Mouse (Mus musculus) adrenal gland, postnatal 4 days (tissue): Measurements from ENCODE around the gene Lin54. TPM values are rescaled to one million over a fixed set of nuclear protein-coding genes. Genes with fewer than 3 reads are reported as not detected.
A peak's percentile ranks its signal among the peaks of the same experiment; 100 is the strongest.
"Not testable (repeated sequence)": the region's sequence is repeated elsewhere in the genome, so short reads cannot be mapped to it uniquely, and the experiment has no call there.

ENCODE experiments used
- DNase-seq, 2 experiments: peaks; one replicate each; pipeline ENCODE4 v3.0.0; 2021 to 2022; ENCODE audit warnings: low spot score in 2 of 2, mixed read lengths in 2 of 2
- total RNA-seq, 2 experiments: library from RNA; stranded (reverse); gene quantifications; 2 replicates each; pipeline ENCODE4 v1.2.3; 2021

The Lin54 gene
- total RNA-seq, 2 experiments from 2014 or later, result 15.7 to 19.2 TPM

DNA sequence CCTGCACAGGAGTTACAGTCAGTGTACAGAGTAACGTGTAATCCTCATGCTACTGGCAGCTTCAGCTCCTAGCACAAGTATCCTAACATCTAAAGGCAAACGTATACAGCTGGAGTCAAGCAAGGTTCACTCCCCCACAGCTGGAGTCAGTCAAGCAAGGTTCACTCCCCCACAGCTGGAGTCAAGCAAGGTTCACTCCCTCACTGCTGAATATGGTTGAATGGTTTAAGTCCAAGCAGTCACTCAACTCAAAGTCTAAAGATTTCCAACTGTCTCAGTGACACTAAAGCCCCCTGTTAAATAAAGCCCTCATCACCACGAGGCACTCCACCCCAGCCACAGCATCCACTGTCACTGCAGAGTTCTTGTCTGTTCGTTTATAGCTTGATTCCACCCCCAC, 8.7 kb downstream of the Lin54 start:
- no peak for DNase-seq

DNA sequence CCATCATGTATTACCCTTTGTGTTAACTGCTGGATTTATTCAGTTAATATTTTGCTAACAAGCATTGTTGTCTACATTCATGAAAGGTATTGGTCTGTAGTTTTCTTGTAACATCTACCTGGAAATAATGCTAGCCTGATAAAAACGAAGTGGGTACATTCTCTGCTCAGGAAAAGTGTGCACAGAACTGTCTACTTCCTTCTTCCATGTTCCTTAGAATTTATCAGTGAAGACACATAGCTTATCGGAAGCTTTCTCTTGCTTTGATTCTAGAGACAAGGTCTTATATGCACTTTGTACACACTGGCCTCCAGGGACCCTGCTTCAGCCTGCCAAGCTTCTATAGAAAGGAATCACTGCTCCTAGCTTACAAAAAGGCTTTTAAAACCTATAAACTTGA, 11.1 kb downstream of the Lin54 start:
- no peak for DNase-seq

DNA sequence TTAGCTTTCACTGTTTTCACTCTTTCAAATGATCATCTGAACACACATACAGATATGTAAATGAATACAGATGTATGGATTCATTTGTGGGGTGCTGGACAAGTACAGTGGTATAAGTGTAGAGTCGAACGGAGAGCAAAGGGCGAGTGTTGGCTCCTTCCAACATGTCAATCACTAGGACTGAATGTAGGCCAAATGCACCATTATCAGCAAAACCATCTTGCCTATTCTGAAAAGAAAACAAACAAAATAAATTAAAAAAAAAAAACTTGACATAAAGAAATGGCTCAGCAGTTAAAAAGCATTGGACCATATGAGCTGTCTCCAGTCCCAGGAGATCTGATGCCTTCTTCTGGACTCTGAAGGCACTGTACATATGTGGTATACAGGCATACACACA, 12.2 kb downstream of the Lin54 start:
- DNase-seq, result no peak

- DNase-seq, result no peak
Observed at GRCm38 (mm10) chr5:100487120-100487519, 13.3 kb downstream of the Lin54 start.

DNA sequence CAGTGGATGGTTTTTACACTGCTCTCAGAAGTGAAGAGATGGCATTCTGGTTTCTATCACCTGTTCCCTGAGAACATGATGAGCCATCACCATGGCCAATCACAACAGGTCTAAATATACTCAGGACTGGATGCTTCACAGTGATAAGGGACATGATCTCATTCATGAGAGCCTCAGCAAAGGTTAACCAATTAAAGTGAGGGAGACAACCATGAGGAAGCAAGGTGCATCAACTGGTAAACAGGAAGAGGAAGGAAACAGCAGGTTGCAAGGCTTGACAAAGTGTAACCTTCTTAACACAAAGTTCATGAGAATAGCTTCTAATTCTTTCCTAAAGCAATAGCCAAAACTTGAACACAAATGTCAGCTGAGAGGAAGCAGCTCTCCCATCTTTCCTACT, 16.9 kb downstream of the Lin54 start:
- no peak for DNase-seq

- no peak for DNase-seq
Observed at GRCm38 (mm10) chr5:100477604-100478003, 22.8 kb downstream of the Lin54 start.

DNA sequence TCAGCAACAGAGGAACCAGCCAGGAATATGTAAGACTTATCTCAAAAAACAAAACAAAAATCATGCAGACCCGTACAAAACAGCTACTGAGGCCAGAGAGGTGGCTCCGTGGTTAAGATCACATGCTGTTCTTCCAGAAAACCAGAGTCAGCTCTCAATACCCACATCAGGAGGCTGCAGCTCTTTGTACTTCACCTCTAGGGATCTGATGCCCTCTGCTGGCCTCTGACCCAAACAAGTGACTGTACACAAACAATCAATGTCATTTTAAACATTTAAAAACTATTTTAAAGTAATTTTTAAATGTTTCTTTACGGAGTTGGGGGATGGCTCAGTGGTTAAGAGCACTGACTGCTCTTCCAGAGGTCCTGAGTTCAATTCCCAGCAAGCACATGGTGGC, 24.1 kb downstream of the Lin54 start:
- no peak for DNase-seq

DNA sequence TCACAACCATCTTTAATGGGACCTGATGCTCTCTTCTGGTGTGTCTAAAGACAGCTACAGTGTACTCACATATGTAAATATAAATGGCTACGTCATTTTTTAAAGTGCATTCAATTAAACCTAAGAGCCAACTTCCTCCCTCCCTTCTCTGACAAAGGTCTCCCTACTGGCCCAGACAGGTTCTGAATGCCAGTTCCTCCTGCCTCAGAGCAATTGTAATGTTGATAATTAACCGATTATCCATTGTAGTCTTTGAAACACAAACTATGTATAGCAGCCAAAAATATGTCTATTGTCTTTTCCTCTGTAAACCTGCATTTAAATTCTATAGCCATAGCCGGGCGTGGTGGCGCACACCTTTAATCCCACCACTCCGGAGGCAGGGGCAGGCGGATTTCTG, 33.1 kb downstream of the Lin54 start:
- DNase-seq, result no peak

- DNase-seq, result no peak
Observed at GRCm38 (mm10) chr5:100466624-100467023, 33.8 kb downstream of the Lin54 start.

DNA sequence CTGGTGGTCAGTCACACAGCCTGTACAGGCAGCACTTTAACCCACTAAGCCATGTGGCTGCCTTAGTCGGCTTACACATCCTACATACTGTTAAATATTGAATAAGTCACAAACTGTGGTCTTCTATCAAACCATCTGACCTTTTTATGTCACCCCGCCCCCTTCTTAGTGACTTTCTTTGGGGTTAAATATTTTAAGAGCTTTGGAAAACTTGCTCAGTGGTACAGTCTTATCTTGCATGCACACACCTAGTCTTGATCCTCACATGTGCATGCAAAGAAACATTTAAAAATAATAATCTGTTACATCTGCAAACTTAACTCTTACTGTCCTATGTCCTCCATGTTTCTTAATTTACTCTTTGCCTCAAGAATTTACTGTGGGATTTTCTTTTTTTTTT, 38.1 kb downstream of the Lin54 start:
- no peak for DNase-seq

GRCm38 (mm10) chr5:100461526-100461925, 38.9 kb downstream of the Lin54 start:
- DNase-seq, result no peak

DNA sequence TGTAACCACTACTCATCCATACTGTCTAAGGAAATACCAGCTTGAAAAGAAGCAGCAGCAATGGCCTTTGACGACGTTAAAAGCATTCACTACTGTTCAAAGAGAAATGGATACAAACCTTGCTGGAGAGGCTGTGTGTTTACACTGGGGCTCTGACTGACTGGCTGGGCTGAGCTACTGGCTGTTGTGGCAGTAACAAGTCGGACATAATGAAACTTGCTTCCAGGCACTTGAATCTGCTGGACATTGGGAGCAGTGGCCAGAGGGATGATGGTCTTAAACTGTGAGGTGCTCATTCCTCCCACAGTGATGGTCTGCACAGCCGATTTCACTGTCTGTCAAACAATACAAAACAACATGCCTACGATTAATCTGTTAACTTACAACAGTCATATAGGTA, 41.0 kb downstream of the Lin54 start:
- DNase-seq, result no peak

GRCm38 (mm10) chr5:100451871-100452270, 48.6 kb downstream of the Lin54 start:
- no peak for DNase-seq

- DNase-seq, result no peak
Observed at GRCm38 (mm10) chr5:100438796-100439195, 61.6 kb downstream of the Lin54 start.

- no peak for DNase-seq
Observed at GRCm38 (mm10) chr5:100437917-100438316, 62.5 kb downstream of the Lin54 start.

DNA sequence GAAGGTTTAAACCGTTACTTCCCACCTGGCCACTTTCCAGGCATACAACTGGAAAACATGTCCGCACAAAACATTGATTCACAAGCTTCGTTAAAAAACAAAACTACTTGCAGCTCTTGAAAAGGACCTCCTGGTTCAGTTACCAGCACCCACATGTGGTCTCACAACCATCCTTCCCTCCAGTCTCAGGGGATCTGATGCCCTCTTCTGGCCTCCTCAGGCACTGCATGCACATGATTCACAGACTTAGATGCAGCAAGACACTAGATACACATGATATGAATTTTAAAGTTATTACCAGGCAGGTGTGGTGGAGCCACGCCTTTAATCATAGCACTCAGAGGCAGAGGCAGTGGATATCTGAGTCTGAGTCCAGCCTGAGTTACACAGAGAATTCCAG, 63.4 kb downstream of the Lin54 start:
- DNase-seq, result no peak

GRCm38 (mm10) chr5:100430966-100431365, 69.5 kb downstream of the Lin54 start:
- DNase-seq, result no peak

- DNase-seq, result no peak
Observed at GRCm38 (mm10) chr5:100430076-100430390, 70.4 kb downstream of the Lin54 start.

- peak; percentile 60 to 81 for DNase-seq
Observed at GRCm38 (mm10) chr5:100429344-100430075, 70.9 kb downstream of the Lin54 start.

- no peak for DNase-seq
Observed at GRCm38 (mm10) chr5:100428734-100429343, 71.6 kb downstream of the Lin54 start.

DNA sequence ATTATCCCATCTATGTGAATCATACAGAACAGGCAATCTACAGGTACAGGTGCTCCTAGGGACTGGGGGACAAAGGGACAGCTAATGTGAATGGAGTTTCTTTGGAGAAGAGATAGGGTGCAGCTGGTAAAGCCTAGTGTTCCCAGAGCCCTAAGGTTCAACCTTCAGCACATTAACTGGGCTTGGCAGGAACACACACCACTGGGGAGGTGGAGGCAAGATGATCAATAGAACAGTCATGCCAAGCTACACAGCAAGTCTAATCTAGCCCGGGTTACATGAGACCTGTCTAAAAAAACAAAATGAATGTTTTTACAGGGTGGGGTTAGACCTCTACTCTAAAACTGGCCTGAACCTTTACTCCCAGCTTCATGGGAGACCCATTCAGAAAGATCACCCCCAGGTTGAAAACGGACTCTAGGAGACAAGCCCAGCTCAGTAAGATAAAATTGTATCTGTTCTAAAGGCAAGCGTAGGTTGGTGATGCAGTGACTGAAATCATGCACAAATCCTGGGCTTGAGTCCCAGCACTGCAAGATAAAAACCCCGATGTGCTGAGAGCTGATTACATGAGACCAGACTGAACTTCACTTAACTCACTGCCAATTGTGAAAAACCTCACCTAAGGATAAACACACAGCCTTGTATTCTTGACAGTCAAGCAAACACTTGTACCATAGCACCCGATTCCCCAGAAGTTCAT, 72.3 kb downstream of the Lin54 start:
- no peak for DNase-seq

DNA sequence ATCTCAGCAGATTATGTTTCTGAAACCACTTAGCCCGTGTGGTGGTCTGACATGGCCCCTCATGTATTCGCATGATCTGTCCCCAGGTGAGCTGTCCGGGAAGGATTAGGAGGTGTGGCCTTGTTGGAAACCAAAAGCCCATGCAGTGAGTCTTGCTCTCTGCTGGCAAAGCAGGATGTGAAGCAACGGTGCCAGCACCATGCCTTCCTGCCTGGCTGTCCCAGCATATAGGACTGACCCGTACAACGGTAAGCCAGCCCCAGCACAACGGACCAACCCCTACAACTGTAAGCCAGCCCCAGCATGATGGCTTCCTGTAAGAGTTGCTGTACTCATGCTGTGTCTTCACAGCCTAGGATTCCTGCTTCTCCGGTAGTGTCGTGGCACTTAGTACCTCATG, 73.2 kb downstream of the Lin54 start:
- DNase-seq, result no peak

GRCm38 (mm10) chr5:100425823-100426222, 74.6 kb downstream of the Lin54 start:
- DNase-seq, result not testable (repeated sequence)
